Mouse (Mus musculus): Measurements from ENCODE around the gene Trub2. TPM values are rescaled to one million over a fixed set of nuclear protein-coding genes. Genes with fewer than 3 reads are reported as not detected.

Gene Trub2
- 53.2 and 59.2 TPM in 2 replicates for polyA plus RNA-seq (2016; fragmentation: Nextera tagmentation; extraction: Ambion mirVana)

- peak; percentile 84 for DNase-seq (ENCODE audit: low spot score)
- peaks cover 69% of the 10 kb centered on the region for H3K36me3 ChIP-seq
- peaks cover 26% of the 10 kb centered on the region for H3K4me1 ChIP-seq (replicated peaks)
- peak within 1 kb of the TSS; percentile 89 for H3K27ac ChIP-seq
- H3K4me3 ChIP-seq = peak within 1 kb of the TSS; percentile 95
- under 1% methylated on average over 45 of the region's 45 CpGs for WGBS
- H3K27me3 ChIP-seq (ENCODE audit: insufficient read depth, poor library complexity, severe bottlenecking) = no peaks in the 10 kb centered on the region
- H3K9me3 ChIP-seq = no peaks in the 10 kb centered on the region
Measured at GRCm38 (mm10) chr2:29787937-29788681, at the start of gene Trub2. TSS of gene Trub2 (minus strand) at chr2:29788502.

- DNase-seq (ENCODE audit: low spot score) = peak; percentile 70
- H3K36me3 ChIP-seq = peaks cover 58% of the 10 kb centered on the region
- no peaks in the 10 kb centered on the region for H3K9me3 ChIP-seq
- peak overlapping the region; percentile 100 for H3K27ac ChIP-seq
- 28% methylated on average over 2 of the region's 2 CpGs for WGBS
- no peaks in the 10 kb centered on the region; the same call in 1 of the 2 replicates for H3K27me3 ChIP-seq (ENCODE audit: insufficient read depth, poor library complexity, severe bottlenecking)
- H3K4me3 ChIP-seq = peak overlapping the region; percentile 35
- H3K4me1 ChIP-seq (replicated peaks) = peaks cover 63% of the 10 kb centered on the region
Measured at GRCm38 (mm10) chr2:29835391-29835899, 47.1 kb upstream of the Trub2 start.

- H3K36me3 ChIP-seq = peaks cover 68% of the 10 kb centered on the region
- 94% methylated on average over 5 of the region's 5 CpGs for WGBS
Measured at GRCm38 (mm10) chr2:29833796-29834195, 45.5 kb upstream of the Trub2 start.

GRCm38 (mm10) chr2:29831106-29831505 lies 42.8 kb upstream of the Trub2 start:
- Histone ChIP-seq H3K36me3 (peaks cover 53% of the 10 kb centered on the region), H3K9me3 (no peaks in the 10 kb centered on the region), H3K27ac (0 out of 2 replicates have a peak overlapping the region, but pooled peaks have one; percentile 23), H3K27me3 (ENCODE audit: insufficient read depth, poor library complexity, severe bottlenecking) (no peaks in the 10 kb centered on the region; the same call in 1 of the 2 replicates), H3K4me3 (no peak overlapping the region), H3K4me1 (replicated peaks) (peaks cover 40% of the 10 kb centered on the region)
- 90% methylated on average over 4 of the region's 4 CpGs for WGBS
- DNase-seq (ENCODE audit: low spot score) = no peak

More at GRCm38 (mm10) chr2:29833796-29834195, 45.5 kb upstream of the Trub2 start:
- Histone ChIP-seq H3K9me3 (no peaks in the 10 kb centered on the region), H3K27ac (peak overlapping the region; percentile 77), H3K4me1 (replicated peaks) (peaks cover 49% of the 10 kb centered on the region), H3K4me3 (no peak overlapping the region), H3K27me3 (ENCODE audit: insufficient read depth, poor library complexity, severe bottlenecking) (no peaks in the 10 kb centered on the region; the same call in 1 of the 2 replicates)
- no peak for DNase-seq (ENCODE audit: low spot score)

GRCm38 (mm10) chr2:29827709-29828024 lies 39.4 kb upstream of the Trub2 start:
- peaks cover 24% of the 10 kb centered on the region for H3K4me1 ChIP-seq (replicated peaks)
- peak overlapping the region; percentile 95 for H3K27ac ChIP-seq
- peaks cover 42% of the 10 kb centered on the region for H3K36me3 ChIP-seq
- no peak for DNase-seq (ENCODE audit: low spot score)
- WGBS = 2% methylated on average over 12 of the region's 12 CpGs
- no peaks in the 10 kb centered on the region for H3K9me3 ChIP-seq
- peak overlapping the region; percentile 98 for H3K4me3 ChIP-seq
- H3K27me3 ChIP-seq (ENCODE audit: insufficient read depth, poor library complexity, severe bottlenecking) = no peaks in the 10 kb centered on the region

GRCm38 (mm10) chr2:29826926-29827708 lies 38.8 kb upstream of the Trub2 start:
- Histone ChIP-seq H3K4me3 (peak overlapping the region; percentile 98), H3K27me3 (ENCODE audit: insufficient read depth, poor library complexity, severe bottlenecking) (no peaks in the 10 kb centered on the region), H3K9me3 (no peaks in the 10 kb centered on the region), H3K27ac (peak overlapping the region; percentile 95), H3K4me1 (replicated peaks) (peaks cover 24% of the 10 kb centered on the region), H3K36me3 (peaks cover 39% of the 10 kb centered on the region)
- DNase-seq (ENCODE audit: low spot score) = peak; percentile 97
- WGBS = under 1% methylated on average over 48 of the region's 48 CpGs

- Histone ChIP-seq H3K4me3 (peak overlapping the region; percentile 98), H3K9me3 (no peaks in the 10 kb centered on the region), H3K4me1 (replicated peaks) (peaks cover 27% of the 10 kb centered on the region), H3K36me3 (peaks cover 32% of the 10 kb centered on the region), H3K27me3 (ENCODE audit: insufficient read depth, poor library complexity, severe bottlenecking) (no peaks in the 10 kb centered on the region), H3K27ac (peak overlapping the region; percentile 95)
- 17% methylated on average over 11 of the region's 11 CpGs for WGBS
- no peak for DNase-seq (ENCODE audit: low spot score)
Measured at GRCm38 (mm10) chr2:29826318-29826925, 38.1 kb upstream of the Trub2 start.

- H3K4me1 ChIP-seq (replicated peaks) = peaks cover 51% of the 10 kb centered on the region
- peak; percentile 95 for DNase-seq (ENCODE audit: low spot score)
- peaks cover 22% of the 10 kb centered on the region for H3K36me3 ChIP-seq
- peak within 1 kb of the TSS; percentile 46 for H3K4me3 ChIP-seq
- under 1% methylated on average over 35 of the region's 35 CpGs for WGBS
- no peaks in the 10 kb centered on the region for H3K9me3 ChIP-seq
- peak within 1 kb of the TSS; percentile 92 for H3K27ac ChIP-seq
- no peaks in the 10 kb centered on the region for H3K27me3 ChIP-seq (ENCODE audit: insufficient read depth, poor library complexity, severe bottlenecking)
Measured at GRCm38 (mm10) chr2:29820025-29820817, 31.9 kb upstream of the Trub2 start, which contains the start of gene Urm1. TSS of gene Urm1 (plus strand) at chr2:29820075.

GRCm38 (mm10) chr2:29819363-29819762 lies 31.1 kb upstream of the Trub2 start:
- 5% methylated on average over 2 of the region's 2 CpGs for WGBS
- Histone ChIP-seq H3K4me1 (replicated peaks) (peaks cover 51% of the 10 kb centered on the region), H3K27me3 (ENCODE audit: insufficient read depth, poor library complexity, severe bottlenecking) (no peaks in the 10 kb centered on the region), H3K9me3 (no peaks in the 10 kb centered on the region), H3K27ac (peak overlapping the region; percentile 92), H3K36me3 (peaks cover 27% of the 10 kb centered on the region), H3K4me3 (peak overlapping the region; percentile 46)
- no peak for DNase-seq (ENCODE audit: low spot score)

- peak; percentile 91 for DNase-seq (ENCODE audit: low spot score)
- H3K9me3 ChIP-seq = no peaks in the 10 kb centered on the region
- H3K4me1 ChIP-seq (replicated peaks) = peaks cover 51% of the 10 kb centered on the region
- peak overlapping the region; percentile 29 for H3K4me3 ChIP-seq
- 35% methylated on average over 8 of the region's 8 CpGs for WGBS
- H3K27ac ChIP-seq = peak overlapping the region; percentile 92
- peaks cover 44% of the 10 kb centered on the region for H3K36me3 ChIP-seq
- H3K27me3 ChIP-seq (ENCODE audit: insufficient read depth, poor library complexity, severe bottlenecking) = no peaks in the 10 kb centered on the region
Measured at GRCm38 (mm10) chr2:29817426-29818232, 29.3 kb upstream of the Trub2 start.

- Histone ChIP-seq H3K9me3 (no peaks in the 10 kb centered on the region), H3K27ac (0 out of 2 replicates have a peak overlapping the region, but pooled peaks have one; percentile 14), H3K27me3 (ENCODE audit: insufficient read depth, poor library complexity, severe bottlenecking) (no peaks in the 10 kb centered on the region), H3K36me3 (peaks cover 62% of the 10 kb centered on the region), H3K4me3 (no peak overlapping the region; the same call in 1 of the 2 replicates), H3K4me1 (replicated peaks) (peaks cover 41% of the 10 kb centered on the region)
- no peak for DNase-seq (ENCODE audit: low spot score)
- WGBS = 86% methylated on average over 11 of the region's 11 CpGs
Measured at GRCm38 (mm10) chr2:29815678-29816371, 27.5 kb upstream of the Trub2 start.

Measured in hindbrain, embryonic 10.5 days (tissue).